Comparison of ENCODE assay signal across 16 mouse cellular contexts in the genomic region with DNA sequence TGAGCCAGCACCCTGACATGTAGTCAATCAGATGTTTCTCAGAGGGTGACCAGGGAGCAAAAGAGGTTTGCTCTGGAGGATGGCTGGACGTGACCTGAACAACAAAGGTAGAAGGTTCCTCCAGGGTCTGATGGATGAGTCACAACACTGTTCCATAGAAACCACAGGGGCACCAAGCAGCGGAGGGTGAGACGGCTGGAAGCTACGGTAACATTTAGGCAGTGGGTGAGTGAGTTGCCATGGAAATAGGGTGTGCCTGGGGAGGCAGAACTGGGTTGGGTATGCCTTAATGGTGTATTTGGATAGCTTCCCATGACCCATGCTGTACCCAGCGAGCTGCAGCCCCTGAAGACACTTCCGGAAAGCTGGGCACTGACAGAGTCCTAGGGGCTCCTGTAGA.
"Had no signal": no experiment of that assay in that cellular context is flagged by ENCODE, and none has a peak within 500 bp of the region (broad histone marks: within the 10 kb centered on the region; RNA-seq: fewer than 3 reads in every experiment).

No protein-coding gene starts in this region.

- H3K36me3 ChIP-seq: limb, embryonic 12.5 days; liver, embryonic 13.5 days; lung, embryonic 15.5 days; midbrain, embryonic 13.5 days; neural tube, embryonic 12.5 days had no signal

- H3K9me3 ChIP-seq: liver, embryonic 13.5 days; lung, embryonic 15.5 days; midbrain, embryonic 13.5 days; neural tube, embryonic 12.5 days had no signal

- H3K27ac ChIP-seq: limb, embryonic 12.5 days; liver, embryonic 13.5 days; lung, embryonic 15.5 days; macrophage; midbrain, embryonic 13.5 days; neural tube, embryonic 12.5 days had no signal

- ATAC-seq: intestine, postnatal 0 days; liver, postnatal 0 days; midbrain, embryonic 13.5 days had no signal

- H3K4me3 ChIP-seq: limb, embryonic 12.5 days; liver, embryonic 13.5 days; lung, embryonic 15.5 days; midbrain, embryonic 13.5 days; neural tube, embryonic 12.5 days had no signal

- H3K27me3 ChIP-seq: liver, embryonic 13.5 days; lung, embryonic 15.5 days; midbrain, embryonic 13.5 days; neural tube, embryonic 12.5 days had no signal

- H3K4me2 ChIP-seq: limb, embryonic 12.5 days; liver, embryonic 13.5 days; lung, embryonic 15.5 days; midbrain, embryonic 13.5 days; neural tube, embryonic 12.5 days had no signal

- H3K9ac ChIP-seq: limb, embryonic 12.5 days; liver, embryonic 13.5 days; liver, postnatal 0 days; lung, embryonic 15.5 days; midbrain, embryonic 13.5 days; neural tube, embryonic 12.5 days had no signal

- DNase-seq: kidney, adult 9 months; kidney, postnatal 10 days; kidney, postnatal 4 days; liver; liver, embryonic 13.5 days; liver, postnatal 0 days; lung, postnatal 14 days; retina, postnatal 1 day; right cerebral cortex, postnatal 4 days; spleen, adult 18-20 months had no signal

- H3K4me1 ChIP-seq: liver, embryonic 13.5 days; lung, embryonic 15.5 days; midbrain, embryonic 13.5 days; neural tube, embryonic 12.5 days had no signal
